Mouse (Mus musculus): ENCODE data around the gene Psmc1.

DNA sequence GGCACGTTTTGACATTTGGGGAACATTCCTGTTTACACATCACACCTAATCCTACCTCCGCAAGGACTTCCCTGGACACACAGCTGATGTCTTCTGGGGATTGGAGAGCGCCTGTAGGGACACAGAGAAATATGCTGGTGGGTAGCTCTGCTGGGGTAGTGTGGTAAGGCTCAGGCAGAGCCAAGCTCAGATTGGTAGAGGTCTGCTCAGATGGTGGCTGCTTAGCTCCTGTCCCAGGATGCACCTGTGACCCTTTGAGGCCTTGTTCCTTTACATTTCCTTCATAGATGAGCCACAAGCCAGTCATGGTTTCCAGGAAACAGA, 9.3 kb upstream of the Psmc1 start:
- TF ChIP-seq CTCF (conservative IDR thresholded peaks at IDR 0.05; ENCODE audit: insufficient read depth, insufficient read length, low read depth, low read length) (no peak), POLR2A (IDR thresholded peaks at IDR 0.05; ENCODE audit: low read depth, low read length) (no peak)
